Mouse (Mus musculus): ENCODE measurements around the gene Pfdn4.
A peak's percentile ranks its signal among the peaks of the same experiment; 100 is the strongest.
"Not testable (repeated sequence)": the region's sequence is repeated elsewhere in the genome, so short reads cannot be mapped to it uniquely, and the experiment has no call there.

Gene Pfdn4

GRCm38 (mm10) chr2:170496154-170496930, at the start of gene Pfdn4:
Gene Pfdn4 (plus strand): TSS chr2:170496428.
- no peak for DNase-seq (ENCODE audit: low spot score in 2 of 2)

DNA sequence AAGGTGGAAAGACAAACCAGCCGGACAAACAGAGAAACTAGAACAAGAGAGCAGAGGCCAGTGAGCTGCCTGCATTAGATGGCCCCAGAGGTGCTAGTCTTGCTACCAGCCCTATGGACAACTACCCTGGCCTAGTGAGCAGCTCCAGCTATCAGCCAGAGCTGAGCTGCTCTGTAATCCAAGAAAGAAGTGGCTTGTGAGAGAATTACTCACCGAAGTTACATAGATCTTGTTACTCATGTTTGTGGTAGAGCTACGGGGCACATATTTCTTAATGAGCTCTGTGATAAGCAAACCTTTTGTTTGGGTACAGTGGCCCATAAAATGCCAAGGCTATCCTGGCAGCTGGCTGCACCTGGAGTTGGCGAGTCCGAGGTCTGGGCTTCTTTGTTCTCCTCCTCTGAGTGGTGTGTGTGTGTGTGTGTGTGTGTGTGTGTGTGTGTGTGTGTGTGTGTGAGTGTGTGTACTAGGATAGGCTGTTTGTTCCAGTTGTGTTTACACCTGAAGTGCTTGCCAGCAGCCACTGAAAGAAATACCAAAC, 49.3 kb upstream of the Pfdn4 start:
- no peak for DNase-seq (ENCODE audit: low spot score in 2 of 2)

DNA sequence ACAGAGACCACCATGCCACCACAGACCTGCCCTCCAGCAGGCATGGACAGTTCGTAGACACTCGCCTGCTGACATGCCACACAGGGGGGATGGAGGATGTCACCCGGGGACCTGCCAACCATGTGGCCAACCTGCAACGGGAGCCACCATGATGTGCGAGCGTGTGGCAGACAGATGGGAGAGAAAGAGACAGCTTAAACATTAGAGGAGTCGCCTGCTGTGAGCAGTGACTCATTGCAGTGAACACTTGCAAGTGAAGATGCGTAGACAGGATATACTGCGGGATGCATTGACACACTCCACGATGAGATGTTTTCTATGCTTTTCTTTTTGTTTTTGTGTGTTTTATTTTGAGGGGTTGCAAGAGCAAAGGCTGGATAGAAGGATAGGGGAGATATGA, 48.6 kb upstream of the Pfdn4 start:
- peak; percentile 23 to 33 for DNase-seq (ENCODE audit: low spot score in 2 of 2)

GRCm38 (mm10) chr2:170450933-170451332, 45.3 kb upstream of the Pfdn4 start:
- DNase-seq (ENCODE audit: low spot score in 2 of 2): peak; percentile 73 to 77

DNA sequence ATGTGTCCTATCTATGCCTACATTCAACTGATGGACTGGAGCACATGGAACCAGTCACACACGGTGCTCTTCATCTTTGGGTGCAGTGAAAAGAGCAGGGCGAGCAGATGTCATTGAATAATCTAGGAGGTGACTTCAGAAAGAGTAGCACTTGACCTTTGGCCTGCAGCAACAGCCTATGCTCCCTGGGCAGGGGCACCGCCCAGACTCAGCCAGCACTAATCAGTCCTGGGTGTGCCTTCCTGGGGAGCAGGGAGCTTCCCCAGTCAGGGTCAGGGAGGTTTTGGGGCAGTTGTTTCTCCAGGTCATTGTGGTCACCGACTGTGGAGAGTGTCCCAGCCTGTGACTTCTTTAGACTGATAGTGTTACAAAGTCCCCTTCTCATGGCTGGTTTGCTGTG, 42.4 kb upstream of the Pfdn4 start:
- not testable (repeated sequence) for DNase-seq (ENCODE audit: low spot score in 2 of 2)

DNA sequence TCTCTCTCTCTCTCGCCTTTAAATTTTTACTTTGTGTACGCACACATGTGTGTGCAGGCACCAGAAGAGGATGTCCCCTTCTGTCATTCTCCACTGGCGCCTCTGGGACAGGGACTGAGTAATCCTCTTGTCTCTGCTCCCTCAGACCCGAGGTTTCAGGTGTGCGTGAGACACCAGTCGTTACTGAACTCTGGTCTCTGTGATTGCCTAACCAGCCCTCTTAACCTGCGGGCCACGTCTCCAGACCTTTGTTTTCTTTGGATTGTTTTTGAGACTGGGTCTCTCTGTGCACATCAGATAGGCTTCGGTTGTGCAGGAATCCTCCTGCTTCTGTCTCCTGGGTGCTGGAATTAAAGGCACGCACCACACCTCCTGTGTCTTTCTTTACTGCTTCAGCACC, 37.0 kb upstream of the Pfdn4 start:
- no peak for DNase-seq (ENCODE audit: low spot score in 2 of 2)

GRCm38 (mm10) chr2:170459805-170460204, 36.4 kb upstream of the Pfdn4 start:
- no peak for DNase-seq (ENCODE audit: low spot score in 2 of 2)

- no peak for DNase-seq (ENCODE audit: low spot score in 2 of 2)
Observed at GRCm38 (mm10) chr2:170461652-170462051, 34.6 kb upstream of the Pfdn4 start.

GRCm38 (mm10) chr2:170464817-170465216, 31.4 kb upstream of the Pfdn4 start:
- no peak for DNase-seq (ENCODE audit: low spot score in 2 of 2)

DNA sequence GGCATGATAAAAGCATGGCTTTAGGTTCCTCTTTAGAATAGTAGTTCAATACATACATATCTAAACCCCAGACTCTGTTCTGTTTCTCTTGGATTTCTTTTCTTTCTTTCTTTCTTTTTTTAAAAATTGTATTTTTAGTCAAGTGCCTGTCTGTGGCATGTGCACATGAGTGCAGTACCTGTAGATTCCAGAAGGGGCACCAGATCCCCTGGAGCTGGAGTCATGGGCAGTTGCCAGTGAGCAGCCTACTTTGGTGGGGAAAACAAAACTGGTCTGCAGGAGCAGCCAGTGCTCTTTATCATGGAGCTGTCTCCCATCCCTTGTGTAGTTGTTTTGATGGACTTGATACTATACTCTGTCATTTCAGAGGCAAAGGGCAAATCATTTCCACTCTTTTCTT, 28.2 kb upstream of the Pfdn4 start:
- DNase-seq (ENCODE audit: low spot score in 2 of 2): no peak

- peak; percentile 50 to 51 for DNase-seq (ENCODE audit: low spot score in 2 of 2)
Observed at GRCm38 (mm10) chr2:170469616-170470308, 26.5 kb upstream of the Pfdn4 start.

- DNase-seq (ENCODE audit: low spot score in 2 of 2): no peak
Observed at GRCm38 (mm10) chr2:170470591-170470990, 25.6 kb upstream of the Pfdn4 start.

DNA sequence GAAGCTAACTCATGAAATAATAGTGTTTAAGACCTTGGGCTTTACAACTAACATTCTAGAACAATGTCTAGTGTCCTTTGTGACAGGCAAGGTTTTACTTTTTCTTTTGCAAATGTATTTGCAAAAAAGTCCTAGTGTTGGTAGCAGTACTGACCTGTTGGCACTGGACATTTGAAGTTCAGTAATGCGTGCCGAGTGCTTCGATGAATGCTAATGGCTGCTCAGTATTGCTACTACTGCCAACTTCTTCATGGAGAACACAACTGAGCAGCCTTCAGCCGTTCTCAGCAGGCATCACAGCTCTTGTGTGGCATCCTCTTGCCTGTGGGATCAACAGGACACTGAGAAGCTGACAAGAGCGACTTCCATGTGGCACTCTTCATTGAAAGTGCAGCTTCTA, 22.1 kb upstream of the Pfdn4 start:
- DNase-seq (ENCODE audit: low spot score in 2 of 2): no peak

DNA sequence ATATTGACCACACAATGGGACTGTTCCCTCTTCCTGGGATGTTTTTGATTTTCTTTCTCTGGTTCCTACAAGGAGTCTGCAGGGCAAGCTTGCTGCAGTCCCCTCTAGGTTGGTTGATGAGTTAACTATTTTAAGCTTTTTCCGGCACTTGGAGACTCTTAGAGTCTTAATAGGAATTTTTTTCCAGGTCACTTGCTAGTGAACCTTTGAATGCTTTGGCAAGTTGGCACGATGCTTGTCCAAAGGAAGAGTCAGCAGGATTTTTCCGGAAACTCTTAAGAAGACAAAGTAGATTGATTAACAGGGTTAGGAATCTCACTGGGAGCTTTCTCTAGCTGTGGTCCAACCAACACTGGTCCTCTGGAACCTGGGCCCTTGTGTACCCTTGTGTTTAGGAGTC, 21.1 kb upstream of the Pfdn4 start:
- DNase-seq (ENCODE audit: low spot score in 2 of 2): no peak

GRCm38 (mm10) chr2:170476215-170476614, 20.0 kb upstream of the Pfdn4 start:
- DNase-seq (ENCODE audit: low spot score in 2 of 2): no peak

DNA sequence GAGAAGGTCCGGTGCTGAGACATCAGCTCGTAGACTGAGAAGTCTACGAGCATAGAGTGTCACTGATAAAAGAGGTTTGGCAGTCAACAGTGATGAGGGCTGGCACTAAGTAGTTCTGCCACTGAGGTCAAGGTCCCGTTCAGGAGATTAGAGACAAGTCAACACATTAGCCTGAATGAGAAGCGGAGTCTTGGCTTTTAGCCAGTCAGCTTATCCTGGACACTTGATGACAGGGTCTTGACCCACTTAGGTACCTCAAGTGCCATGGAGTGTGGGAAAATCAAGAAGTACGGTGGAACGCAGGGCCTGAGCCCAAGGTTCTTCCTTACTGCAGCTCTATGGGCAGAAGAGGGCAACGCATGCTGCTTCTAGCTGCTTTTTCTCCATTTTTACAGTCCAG, 19.6 kb upstream of the Pfdn4 start:
- no peak for DNase-seq (ENCODE audit: low spot score in 2 of 2)

- DNase-seq (ENCODE audit: low spot score in 2 of 2): no peak
Observed at GRCm38 (mm10) chr2:170482019-170482540, 14.1 kb upstream of the Pfdn4 start.

GRCm38 (mm10) chr2:170483914-170484313, 12.3 kb upstream of the Pfdn4 start:
- DNase-seq (ENCODE audit: low spot score in 2 of 2): no peak

DNA sequence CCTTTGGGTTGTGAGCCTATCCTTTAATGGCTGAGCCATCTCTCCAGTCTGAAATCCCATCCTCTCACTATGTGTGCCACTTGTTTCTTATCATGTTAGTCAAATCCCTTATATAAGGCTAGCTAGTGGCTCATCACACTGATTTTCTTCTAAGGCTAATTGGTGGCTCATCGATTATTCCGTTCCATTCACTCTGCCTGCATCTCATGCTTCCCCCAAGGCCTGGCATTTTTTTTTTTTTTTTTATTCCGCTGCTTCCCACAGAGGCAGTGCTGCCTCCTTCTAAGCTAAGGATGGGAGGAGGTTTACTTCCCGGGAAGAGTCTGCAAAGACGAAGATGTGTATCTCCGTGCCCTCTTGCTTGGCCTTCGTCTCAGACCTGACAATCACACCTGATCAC, 9.0 kb upstream of the Pfdn4 start:
- no peak for DNase-seq (ENCODE audit: low spot score in 2 of 2)

DNA sequence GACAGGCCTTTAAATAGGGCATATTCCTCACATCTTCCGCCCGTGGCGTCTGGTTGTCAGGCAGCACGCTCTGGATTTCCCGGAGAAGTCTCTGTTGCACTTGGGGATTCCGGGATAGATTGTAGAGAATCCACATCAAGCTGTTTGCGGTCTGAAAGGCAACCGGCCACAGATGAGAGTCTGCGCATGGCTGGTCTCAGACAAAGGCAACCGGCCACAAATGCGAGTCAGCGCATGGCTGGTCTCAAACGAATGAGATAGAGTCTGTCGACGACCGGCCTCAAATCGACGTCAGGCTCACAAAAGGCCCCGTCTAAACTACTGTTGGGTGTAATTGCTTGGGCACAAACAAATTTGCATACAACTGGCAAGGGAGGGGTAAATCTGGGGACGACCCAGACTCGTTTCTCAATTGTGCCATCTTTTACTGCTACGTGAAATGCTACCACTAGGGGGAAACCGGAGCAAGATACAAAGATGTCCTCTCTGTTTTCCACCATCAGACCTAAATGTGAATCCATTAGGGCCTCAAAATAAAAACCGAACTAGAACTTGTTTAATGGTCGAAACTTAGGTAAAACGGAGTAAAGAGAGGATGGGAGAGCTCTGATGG, 8.2 kb upstream of the Pfdn4 start:
- no peak for DNase-seq (ENCODE audit: low spot score in 2 of 2)

GRCm38 (mm10) chr2:170494784-170495710, 1.2 kb upstream of the Pfdn4 start:
- no peak for DNase-seq (ENCODE audit: low spot score in 2 of 2)

Data from right cerebral cortex, adult 2 months (tissue).